Mouse (Mus musculus) left cerebral cortex, adult 9 months (tissue): ENCODE results near the gene Prph.

ENCODE experiments used
- DNase-seq, 2 experiments: peaks; one replicate each; pipeline ENCODE4 v3.0.0; 2022; ENCODE audit warnings: low spot score in 2 of 2

Gene Prph

GRCm38 (mm10) chr15:99098493-99098861 lies 43.5 kb downstream of the Prph start:
- DNase-seq = no peak

- no peak for DNase-seq
Measured at GRCm38 (mm10) chr15:99099139-99099556, 44.2 kb downstream of the Prph start.

GRCm38 (mm10) chr15:99099984-99100383 lies 45.0 kb downstream of the Prph start:
- no peak for DNase-seq

GRCm38 (mm10) chr15:99105238-99105637 lies 50.3 kb downstream of the Prph start:
- no peak for DNase-seq

GRCm38 (mm10) chr15:99107866-99108265 lies 52.9 kb downstream of the Prph start:
- no peak for DNase-seq
